Mouse (Mus musculus) cerebellum, postnatal 25 days (tissue): ENCODE measurements around the gene Gm9837.
A peak's percentile ranks its signal among the peaks of the same experiment; 100 is the strongest.
"Not testable (repeated sequence)": the region's sequence is repeated elsewhere in the genome, so short reads cannot be mapped to it uniquely, and the experiment has no call there.

Experiments used
- DNase-seq, 2 experiments: peaks; one replicate each; pipeline ENCODE4 v3.0.0; 2021; ENCODE audit warnings: mixed read lengths in 2 of 2

Gene Gm9837

GRCm38 (mm10) chr11:53456474-53457371, 13.6 kb downstream of the Gm9837 start, which contains the start of the genes Gm10447 and Shroom1:
Gene Gm10447, minus strand, starts transcription at chr11:53457110.
Gene Shroom1, plus strand, starts transcription at chr11:53457205.
- DNase-seq, result peak; percentile 42 to 66

- no peak for DNase-seq
Observed at GRCm38 (mm10) chr11:53453031-53453430, 17.2 kb downstream of the Gm9837 start.

DNA sequence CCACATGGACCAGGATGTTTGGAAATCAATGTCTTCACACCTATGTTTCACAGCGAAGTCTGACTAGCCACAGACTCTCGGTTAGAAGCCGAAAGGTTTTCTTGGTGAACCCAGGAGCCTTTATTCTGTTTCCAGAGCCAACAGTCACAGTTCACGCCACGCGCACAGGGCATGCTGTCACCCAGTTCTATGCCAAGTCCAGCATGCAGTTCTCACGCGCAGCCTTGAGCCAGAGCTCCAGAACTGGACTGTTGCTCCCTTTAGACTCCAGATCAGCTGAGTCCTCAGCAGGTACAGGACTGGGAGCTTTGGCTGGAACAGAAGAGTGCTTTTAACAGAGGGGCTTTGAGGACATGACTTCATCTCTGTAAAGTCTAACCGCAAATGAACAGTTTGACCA, 17.9 kb downstream of the Gm9837 start:
- DNase-seq, result peak; percentile 72 to 77

DNA sequence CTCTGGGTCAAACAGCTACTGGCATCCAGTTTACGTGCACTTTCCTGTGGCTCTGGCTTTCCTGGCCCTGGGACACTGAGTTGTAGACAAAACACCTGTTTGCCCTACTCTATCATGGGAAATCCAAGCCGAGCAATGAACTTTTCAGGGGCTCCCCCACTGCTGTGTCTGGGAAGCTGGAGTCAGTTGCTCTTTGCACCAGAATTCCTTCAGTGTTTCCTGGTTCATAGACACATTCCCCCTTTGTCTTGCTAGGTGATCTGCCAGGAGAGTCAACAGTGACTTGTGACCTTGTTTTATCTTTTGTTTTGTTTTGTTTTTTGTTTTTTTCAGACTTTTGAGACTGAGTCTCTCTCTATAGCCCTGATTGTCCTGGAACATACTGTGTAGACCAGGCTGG, 18.9 kb downstream of the Gm9837 start:
- no peak for DNase-seq

DNA sequence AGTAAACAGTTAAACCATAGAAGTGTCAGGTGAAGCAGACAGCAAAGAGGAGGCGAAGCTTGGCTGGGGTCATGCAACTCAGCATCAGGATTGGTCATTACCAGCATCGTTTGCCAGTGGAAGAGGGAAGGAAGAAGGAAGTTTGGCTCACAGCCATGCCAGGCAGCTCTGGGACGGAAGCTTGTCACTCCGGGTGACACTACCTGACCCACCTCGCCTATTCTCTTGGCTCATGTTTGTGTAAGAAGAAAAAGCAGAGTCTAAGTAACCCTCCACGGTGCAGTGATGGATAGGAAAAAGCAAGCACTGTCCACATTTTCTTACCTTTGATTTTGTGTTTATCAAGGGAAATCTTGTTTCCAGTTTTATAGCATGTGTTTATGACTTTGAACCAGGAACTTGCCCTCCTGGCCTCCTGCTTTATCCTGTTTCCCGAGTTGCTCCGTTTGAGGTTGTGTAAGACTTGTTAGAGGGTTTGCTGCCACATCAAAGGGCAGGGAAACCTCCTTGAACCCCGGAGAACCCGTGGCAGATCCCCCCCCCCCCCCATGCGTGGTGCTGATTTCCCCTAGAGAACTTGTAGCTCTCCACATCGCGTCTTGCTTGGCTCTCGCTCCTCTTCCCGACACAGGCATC, 20.1 kb downstream of the Gm9837 start:
- DNase-seq, result peak in 1 of 2 experiments; percentile 43

- DNase-seq, result peak; percentile 98
Observed at GRCm38 (mm10) chr11:53448529-53448928, 21.8 kb downstream of the Gm9837 start.

DNA sequence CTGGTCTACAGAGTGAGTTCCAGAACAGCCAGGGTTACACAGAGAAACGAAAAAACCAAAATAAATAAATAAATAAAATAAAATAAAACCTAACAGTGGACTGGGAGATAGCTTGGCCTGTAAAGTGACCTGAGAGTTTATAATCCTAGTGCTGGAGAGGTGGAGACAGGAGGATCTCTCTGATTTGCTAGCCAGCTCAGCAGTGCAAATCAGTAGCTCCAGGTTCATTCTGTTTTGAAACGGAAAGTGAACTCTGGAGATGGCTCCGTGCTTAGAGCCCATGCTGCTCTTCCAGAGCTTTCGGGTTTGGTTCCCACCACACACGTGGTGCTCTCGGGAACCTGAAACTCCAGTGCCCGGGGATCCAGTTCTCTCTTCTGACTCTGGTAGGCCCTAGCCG, 22.3 kb downstream of the Gm9837 start:
- DNase-seq, result no peak

DNA sequence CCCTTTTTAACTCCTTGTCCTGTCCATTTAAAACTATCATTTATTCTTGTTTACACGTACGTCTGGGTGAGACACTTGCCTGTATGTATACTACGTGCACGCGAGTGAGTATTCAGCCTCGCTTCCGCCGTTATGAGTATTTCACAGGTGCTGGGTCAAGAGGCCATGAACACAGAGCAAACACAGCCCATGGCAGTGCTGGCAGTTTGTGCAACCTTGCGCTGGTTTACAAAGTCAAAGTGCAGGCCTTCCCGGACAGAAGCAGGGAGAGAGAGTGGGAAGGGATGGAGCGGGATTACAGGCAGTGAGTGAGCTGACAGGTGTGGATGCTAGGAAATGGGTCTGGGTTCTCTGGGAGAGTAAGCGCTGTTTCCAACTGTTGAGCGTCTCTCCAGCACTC, 24.1 kb downstream of the Gm9837 start:
- DNase-seq, result no peak

GRCm38 (mm10) chr11:53445562-53445961, 24.7 kb downstream of the Gm9837 start:
- DNase-seq, result no peak

GRCm38 (mm10) chr11:53443861-53444260, 26.4 kb downstream of the Gm9837 start:
- peak; percentile 51 to 71 for DNase-seq

DNA sequence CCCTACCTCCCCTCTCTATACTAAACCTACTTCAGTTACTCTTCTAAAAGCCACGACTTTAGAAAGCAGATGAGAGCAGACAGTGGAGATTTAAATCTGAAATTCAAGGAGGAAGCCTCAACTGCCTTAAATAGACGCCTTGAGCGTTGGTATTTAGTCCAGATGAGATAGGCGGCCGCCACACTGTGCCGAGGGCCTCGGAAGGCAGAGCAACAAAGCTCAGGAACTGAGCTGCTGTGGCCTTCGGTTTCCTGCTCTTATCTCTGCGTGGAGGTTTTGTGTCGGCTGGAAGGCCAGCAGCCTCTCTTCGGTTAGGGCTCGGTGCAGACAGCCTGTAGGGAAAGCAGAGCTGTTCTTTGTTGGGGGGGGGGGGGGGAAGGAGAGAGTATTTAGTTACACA, 28.4 kb downstream of the Gm9837 start:
- DNase-seq, result no peak

GRCm38 (mm10) chr11:53436338-53436737, 33.9 kb downstream of the Gm9837 start:
- no peak for DNase-seq

GRCm38 (mm10) chr11:53435504-53435903, 34.8 kb downstream of the Gm9837 start:
- no peak for DNase-seq

DNA sequence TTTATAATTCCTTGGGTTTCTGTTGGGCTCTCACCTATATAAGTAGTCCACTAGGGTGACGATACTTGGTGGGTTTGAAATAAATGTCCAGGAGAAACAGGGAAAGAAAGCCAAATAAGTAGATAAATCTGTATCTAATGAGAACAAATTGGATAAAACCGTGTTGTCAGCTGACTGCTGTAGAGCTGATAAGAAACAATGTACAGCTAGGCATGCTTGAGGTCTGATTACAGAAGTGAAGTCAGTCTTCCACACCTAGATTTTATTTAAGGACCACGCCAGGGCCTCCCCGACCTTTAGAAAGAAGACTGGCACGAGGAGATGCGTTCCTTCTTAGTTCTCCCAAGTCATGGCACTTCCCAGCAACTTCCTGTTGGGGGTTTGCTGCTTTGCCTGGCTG, 37.2 kb downstream of the Gm9837 start:
- DNase-seq, result no peak

- DNase-seq, result no peak
Observed at GRCm38 (mm10) chr11:53431347-53432056, 38.8 kb downstream of the Gm9837 start.

DNA sequence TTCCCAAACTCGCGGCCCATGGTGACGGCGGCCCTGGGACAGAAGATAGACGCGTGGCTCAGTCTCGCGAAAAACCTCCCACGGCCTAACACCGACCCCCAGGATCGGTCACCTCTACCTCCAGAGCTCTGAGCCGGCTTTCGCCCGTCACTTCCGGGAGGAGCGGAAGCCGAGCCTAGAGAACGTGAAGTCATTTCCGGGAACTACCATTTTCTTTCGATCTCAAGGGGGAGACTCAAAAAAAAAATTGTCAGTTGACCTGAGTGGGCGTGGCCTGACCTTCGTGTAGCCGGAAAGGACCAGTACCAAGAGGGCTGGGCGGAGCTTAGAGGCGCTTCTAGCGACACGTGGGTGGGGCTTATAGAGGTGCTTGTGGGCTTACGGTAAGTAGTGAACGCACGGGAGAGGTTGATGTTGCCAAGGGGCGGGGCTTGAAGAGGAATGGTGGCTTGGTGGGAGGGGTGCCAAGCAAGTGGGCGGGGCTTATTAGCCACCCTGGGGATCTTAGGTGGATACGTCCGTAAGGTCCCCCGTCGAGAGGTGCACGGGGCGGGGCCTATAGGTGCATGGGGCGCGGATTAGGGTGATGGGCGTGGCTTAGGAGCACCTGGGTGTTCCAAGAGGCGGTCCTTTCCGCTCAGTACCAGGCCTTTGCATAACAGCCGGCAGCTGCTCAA, 39.5 kb downstream of the Gm9837 start, which contains the start of the genes Uqcrq and Gdf9:
Gene Uqcrq (minus strand): TSS at position 162 of the 677 bp plus-strand sequence.
Gene Gdf9 (plus strand): TSS at position 354 of the 677 bp plus-strand sequence.
- DNase-seq, result peak; percentile 99 to 100

- DNase-seq, result no peak
Observed at GRCm38 (mm10) chr11:53430300-53430669, 40.0 kb downstream of the Gm9837 start.

DNA sequence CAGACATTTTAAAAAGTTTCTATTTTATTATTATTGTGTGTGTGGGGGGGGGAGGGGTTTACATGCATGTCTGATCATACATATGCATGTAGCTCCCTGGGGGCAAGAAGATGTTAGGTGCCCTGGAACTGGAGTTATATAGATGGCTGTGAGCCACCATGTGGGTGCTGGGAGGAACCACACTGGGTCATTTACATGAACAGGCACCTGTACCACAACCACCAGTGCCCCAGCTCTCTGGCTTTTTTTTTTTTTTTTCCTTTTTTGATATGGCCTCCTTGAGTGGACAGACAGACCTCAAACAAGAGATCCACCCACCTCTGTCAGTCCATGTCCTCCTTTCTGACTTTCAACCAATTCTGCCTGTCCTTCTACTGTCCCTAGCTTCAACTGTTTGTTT, 41.1 kb downstream of the Gm9837 start:
- DNase-seq, result no peak

DNA sequence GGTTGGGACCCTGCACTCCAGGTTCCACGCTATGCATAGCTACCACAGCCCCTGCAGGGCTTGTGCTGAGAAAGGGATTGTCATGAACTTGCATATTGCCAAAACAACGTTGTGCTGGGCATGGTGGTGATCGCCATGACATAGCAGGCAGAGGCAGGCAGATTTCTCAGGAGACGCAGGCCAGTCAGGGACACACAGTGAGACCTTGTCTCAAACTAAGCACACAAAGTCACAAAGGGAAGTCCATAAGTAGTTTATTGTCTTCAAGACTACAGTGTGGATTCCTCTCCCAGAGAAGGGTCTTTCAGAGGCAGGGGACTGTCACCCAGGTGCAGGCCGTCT, 41.6 kb downstream of the Gm9837 start:
- no peak for DNase-seq

- no peak for DNase-seq
Observed at GRCm38 (mm10) chr11:53427993-53428715, 42.1 kb downstream of the Gm9837 start.

DNA sequence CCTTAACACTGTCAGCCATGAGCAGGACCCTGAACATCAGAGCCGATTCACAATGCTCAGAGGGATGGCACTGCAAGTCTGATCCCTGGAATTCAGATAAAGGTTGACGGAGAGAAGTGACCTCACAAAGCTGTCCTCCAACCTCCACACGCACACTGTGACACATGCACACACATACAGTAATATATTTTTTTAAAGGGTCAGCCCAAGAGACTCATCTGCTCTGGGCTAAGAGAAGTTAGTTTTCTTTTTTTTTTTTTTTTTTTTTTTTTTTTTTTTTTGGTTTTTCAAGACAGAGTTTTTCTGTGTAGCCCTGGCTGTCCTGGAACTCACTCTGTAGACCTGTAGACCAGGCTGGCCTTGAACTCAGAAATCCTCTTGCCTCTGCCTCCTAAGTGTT, 43.4 kb downstream of the Gm9837 start:
- not testable (repeated sequence) for DNase-seq

DNA sequence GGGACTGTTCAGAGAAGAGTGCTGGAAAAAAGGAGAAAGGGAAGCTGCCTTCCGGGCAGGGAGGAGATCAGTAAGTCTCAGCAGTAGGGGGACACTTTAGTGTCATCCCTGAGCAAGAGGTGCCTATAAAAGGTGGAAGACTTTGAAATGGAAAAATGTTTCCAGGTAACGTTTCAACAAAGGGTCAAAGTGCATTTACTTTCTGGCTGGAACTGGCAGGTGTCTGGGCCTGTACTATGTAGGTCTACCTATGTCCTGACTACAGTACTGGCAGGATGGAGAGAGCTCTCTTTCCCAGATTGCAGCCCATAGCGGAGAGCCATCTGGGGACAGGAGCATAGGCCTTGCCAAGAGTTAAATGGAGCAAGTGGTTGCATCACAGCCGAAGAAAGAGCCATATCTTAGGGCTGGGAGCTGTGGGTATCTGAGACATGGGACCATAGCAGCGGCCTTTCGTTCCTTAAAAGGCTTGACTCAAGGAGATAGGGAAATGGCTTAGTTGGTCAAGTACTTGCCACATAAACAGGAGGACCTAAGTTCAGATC, 44.5 kb downstream of the Gm9837 start:
- peak; percentile 45 to 54 for DNase-seq
